ENCODE assay signal across 10 mouse cellular contexts in genomic region chr9:31118520-31119298, GRCm38 (mm10). TPM values are rescaled to one million over a fixed set of nuclear protein-coding genes. Genes with fewer than 3 reads are reported as not detected.
DNase-seq lines count a peak whose midpoint lies in the region; ATAC-seq and TF ChIP-seq lines count a peak whose summit lies in the region.
"Had no signal": no experiment of that assay in that cellular context is flagged by ENCODE, and none has a peak within 500 bp of the region (broad histone marks: within the 10 kb centered on the region; RNA-seq: fewer than 3 reads in every experiment).

No protein-coding gene starts in this region.

- H3K27ac ChIP-seq in hindbrain, embryonic 10.5 days = no peak overlapping the region
- H3K27ac ChIP-seq in hindbrain, embryonic 14.5 days = no peak overlapping the region
- H3K27ac ChIP-seq in limb, embryonic 12.5 days = no peak overlapping the region

- no peak overlapping the region for H3ac ChIP-seq in C2C12 (ENCODE audit: control insufficient read depth, insufficient read length, low read depth)

- H3K9me3 ChIP-seq in hindbrain, embryonic 10.5 days = no peaks in the 10 kb centered on the region
- no peaks in the 10 kb centered on the region for H3K9me3 ChIP-seq in hindbrain, embryonic 14.5 days (ENCODE audit: control insufficient read depth, low read length)
- no peaks in the 10 kb centered on the region for H3K9me3 ChIP-seq in limb, embryonic 12.5 days

- H3K4me2 ChIP-seq in hindbrain, embryonic 14.5 days (replicated peaks) = no peak overlapping the region
- H3K4me2 ChIP-seq in limb, embryonic 12.5 days = peak overlapping the region; percentile 4; the same call in 1 of the 2 replicates

- no peaks in the 10 kb centered on the region for H3K36me3 ChIP-seq in hindbrain, embryonic 10.5 days
- no peaks in the 10 kb centered on the region for H3K36me3 ChIP-seq in hindbrain, embryonic 14.5 days (replicated peaks; ENCODE audit: control insufficient read depth, insufficient read depth)
- H3K36me3 ChIP-seq in C2C12 (ENCODE audit: control insufficient read depth, insufficient read depth) = no peaks in the 10 kb centered on the region
- no peaks in the 10 kb centered on the region for H3K36me3 ChIP-seq in limb, embryonic 12.5 days

- H3K9ac ChIP-seq in hindbrain, embryonic 14.5 days = no peak overlapping the region
- no peak overlapping the region for H3K9ac ChIP-seq in limb, embryonic 12.5 days (replicated peaks)

- H3K79me2 ChIP-seq in C2C12 (ENCODE audit: control insufficient read depth, insufficient read depth) = no peaks in the 10 kb centered on the region

- H3K4me3 ChIP-seq in hindbrain, embryonic 10.5 days = no peak overlapping the region
- no peak overlapping the region for H3K4me3 ChIP-seq in hindbrain, embryonic 14.5 days (replicated peaks; ENCODE audit: low read length)
- no peak overlapping the region for H3K4me3 ChIP-seq in C2C12 (ENCODE audit: insufficient read depth, poor library complexity, severe bottlenecking)
- no peak overlapping the region for H3K4me3 ChIP-seq in limb, embryonic 12.5 days (replicated peaks)

- 41% methylated on average over 11 of the region's 11 CpGs for WGBS in hindbrain, embryonic 10.5 days
- WGBS in hindbrain, embryonic 14.5 days = 44% methylated on average over 11 of the region's 11 CpGs
- WGBS in limb, embryonic 12.5 days = 29% methylated on average over 11 of the region's 11 CpGs

- peaks cover 28% of the 10 kb centered on the region; the same call in 1 of the 2 replicates for H3K4me1 ChIP-seq in hindbrain, embryonic 10.5 days (replicated peaks)
- no peaks in the 10 kb centered on the region for H3K4me1 ChIP-seq in hindbrain, embryonic 14.5 days (replicated peaks; ENCODE audit: control insufficient read depth, insufficient read depth, low read length)
- H3K4me1 ChIP-seq in limb, embryonic 12.5 days (replicated peaks) = peaks cover 24% of the 10 kb centered on the region

- ATAC-seq in hindbrain, embryonic 14.5 days (ENCODE audit: low FRiP score) = no peak
- peak; percentile 46; the same call in 1 of the 2 replicates for ATAC-seq in common myeloid progenitor, adult 5-6 weeks (replicated peaks; ENCODE audit: low read depth, poor library complexity, severe bottlenecking)
- ATAC-seq in limb, embryonic 12.5 days (ENCODE audit: insufficient number of reproducible peaks, insufficient read depth, low FRiP score, low TSS enrichment, low read depth) = peak; percentile 92

- no peak for TF ChIP-seq CTCF in C2C12 (IDR thresholded peaks at IDR 0.05; ENCODE audit: control insufficient read depth, insufficient read depth, insufficient read length)

- DNase-seq in hindbrain, embryonic 10.5 days (ENCODE audit: low spot score) = peak; percentile 48
- no peak for DNase-seq in hindbrain, embryonic 14.5 days (ENCODE audit: low spot score)
- no peak for DNase-seq in adrenal gland, postnatal 36 days
- no peak for DNase-seq in thymus, postnatal 14 days
- DNase-seq in cerebellum, postnatal 4 days (ENCODE audit: low spot score in 2 of 2) = no peak
- DNase-seq: cerebellum, postnatal 36 days; kidney, postnatal 25 days had no signal

- no peaks in the 10 kb centered on the region for H3K79me3 ChIP-seq in C2C12 (ENCODE audit: low read depth)

- H3K27me3 ChIP-seq in hindbrain, embryonic 10.5 days (ENCODE audit: insufficient read depth, poor library complexity, severe bottlenecking) = no peaks in the 10 kb centered on the region
- H3K27me3 ChIP-seq in hindbrain, embryonic 14.5 days (ENCODE audit: control insufficient read depth, insufficient read depth, low read length) = no peaks in the 10 kb centered on the region
- H3K27me3 ChIP-seq in C2C12 (ENCODE audit: control insufficient read depth, insufficient read depth, insufficient read length) = peaks cover 3% of the 10 kb centered on the region
- no peaks in the 10 kb centered on the region for H3K27me3 ChIP-seq in limb, embryonic 12.5 days

TF ChIP-seq in C2C12, 6 proteins besides CTCF, POLR2A, EP300 and RAD21:
- TF ChIP-seq MYOG (IDR thresholded peaks at IDR 0.05; ENCODE audit: control insufficient read depth, extremely low read depth, insufficient read length) = no peak
- no peak for TF ChIP-seq USF1 (IDR thresholded peaks at IDR 0.05; ENCODE audit: low read depth)
- TF ChIP-seq CEBPB (IDR thresholded peaks at IDR 0.05; ENCODE audit: low read depth) = no peak
- no peak for TF ChIP-seq MAX (IDR thresholded peaks at IDR 0.05)
- TF ChIP-seq MYOD1 (IDR thresholded peaks at IDR 0.05; ENCODE audit: control insufficient read depth, insufficient read length, low read depth) = peak; percentile 46

RNA-seq across cellular contexts. Expression of gene St14, which starts 12.9 kb away (rescaled TPM):
- polyA plus RNA-seq in hindbrain, embryonic 10.5 days (2016; fragmentation: Nextera tagmentation; extraction: Ambion mirVana) = 4.9 and 9.6 TPM in 2 replicates
- 0.37 and 0.43 TPM in 2 replicates for polyA plus RNA-seq in hindbrain, embryonic 14.5 days (2014; fragmentation: Nextera tagmentation; extraction: Ambion mirVana)
- 0.02 TPM for polyA plus RNA-seq in C2C12 (2012; fragmentation: generic; extraction: Trizol)
- 3.7 and 12.0 TPM in 2 replicates for total RNA-seq in common myeloid progenitor, adult 5-6 weeks (2017)
- 7.1 and 8.1 TPM in 2 replicates for polyA plus RNA-seq in limb, embryonic 12.5 days (2016; fragmentation: Nextera tagmentation; extraction: Ambion mirVana)
- under 1 TPM; 0.43 to 0.99 TPM for total RNA-seq in adrenal gland, postnatal 36 days (2021)
